Mouse (Mus musculus): Measurements from ENCODE around the gene Gm20388. TPM values are rescaled to one million over a fixed set of nuclear protein-coding genes. Genes with fewer than 3 reads are reported as not detected.

The Gm20388 gene
- polyA plus RNA-seq, 2 experiments, result 8.5 TPM; not detected in 1

GRCm38 (mm10) chr8:120907671-120908070 lies 997.0 kb downstream of the Gm20388 start:
- no peak for DNase-seq (ENCODE audit: low read depth in 3 of 3, low spot score in 3 of 3)
- TF ChIP-seq EP300 (IDR thresholded peaks at IDR 0.05; ENCODE audit: low read depth) (no peak), CTCF (IDR thresholded peaks at IDR 0.05; ENCODE audit: low read depth) (no peak)

GRCm38 (mm10) chr8:120910936-120911335 lies 1000.3 kb downstream of the Gm20388 start:
- no peak overlapping the region for H3K4me2 ChIP-seq (ENCODE audit: low read depth)
- H3K9me3 ChIP-seq (ENCODE audit: control insufficient read depth, low read length), result no peaks in the 10 kb centered on the region
- H3K4me1 ChIP-seq (replicated peaks; ENCODE audit: control insufficient read depth in 2 of 2, insufficient read depth in 2 of 2, low read length in 1 of 2), result no peaks in the 10 kb centered on the region
- H3K4me3 ChIP-seq (ENCODE audit: insufficient read depth in 1 of 2, low read depth in 2 of 2, low read length in 2 of 2), result no peak overlapping the region
- TF ChIP-seq EP300 (IDR thresholded peaks at IDR 0.05; ENCODE audit: low read depth) (no peak), CTCF (IDR thresholded peaks at IDR 0.05; ENCODE audit: low read depth) (no peak)
- H3K27me3 ChIP-seq (ENCODE audit: control insufficient read depth, insufficient read depth, low read length), result no peaks in the 10 kb centered on the region
- ATAC-seq (ENCODE audit: insufficient read depth) (no peak), DNase-seq (ENCODE audit: low read depth in 3 of 3, low spot score in 3 of 3) (no peak)
- no peak overlapping the region for H3K9ac ChIP-seq (replicated peaks)
- 45% methylated on average over 2 of the region's 2 CpGs for WGBS (ENCODE audit: insufficient replicate concordance)
- no peaks in the 10 kb centered on the region for H3K36me3 ChIP-seq (replicated peaks; ENCODE audit: control insufficient read depth, insufficient read depth, low read depth)
- no peak overlapping the region for H3K27ac ChIP-seq

More at GRCm38 (mm10) chr8:120907671-120908070, 997.0 kb downstream of the Gm20388 start:
- 36% methylated on average over 6 of the region's 6 CpGs for WGBS (ENCODE audit: insufficient replicate concordance)
- Histone ChIP-seq H3K9ac (replicated peaks) (no peak overlapping the region), H3K4me3 (ENCODE audit: insufficient read depth in 1 of 2, low read depth in 2 of 2, low read length in 2 of 2) (no peak overlapping the region), H3K4me2 (ENCODE audit: low read depth) (no peak overlapping the region), H3K36me3 (replicated peaks; ENCODE audit: control insufficient read depth, insufficient read depth, low read depth) (no peaks in the 10 kb centered on the region), H3K9me3 (ENCODE audit: control insufficient read depth, low read length) (no peaks in the 10 kb centered on the region), H3K27me3 (ENCODE audit: control insufficient read depth, insufficient read depth, low read length) (no peaks in the 10 kb centered on the region), H3K4me1 (replicated peaks; ENCODE audit: control insufficient read depth in 2 of 2, insufficient read depth in 2 of 2, low read length in 1 of 2) (no peaks in the 10 kb centered on the region), H3K27ac (no peak overlapping the region)
- ATAC-seq (ENCODE audit: insufficient read depth), result no peak

GRCm38 (mm10) chr8:120912463-120912862 lies 1001.8 kb downstream of the Gm20388 start:
- Histone ChIP-seq H3K9ac (replicated peaks) (no peak overlapping the region), H3K36me3 (replicated peaks; ENCODE audit: control insufficient read depth, insufficient read depth, low read depth) (no peaks in the 10 kb centered on the region), H3K4me1 (replicated peaks; ENCODE audit: control insufficient read depth in 2 of 2, insufficient read depth in 2 of 2, low read length in 1 of 2) (no peaks in the 10 kb centered on the region), H3K27ac (no peak overlapping the region), H3K4me2 (ENCODE audit: low read depth) (no peak overlapping the region), H3K4me3 (ENCODE audit: insufficient read depth in 1 of 2, low read depth in 2 of 2, low read length in 2 of 2) (no peak overlapping the region), H3K27me3 (ENCODE audit: control insufficient read depth, insufficient read depth, low read length) (no peaks in the 10 kb centered on the region), H3K9me3 (ENCODE audit: control insufficient read depth, low read length) (no peaks in the 10 kb centered on the region)
- DNase-seq (ENCODE audit: low read depth in 3 of 3, low spot score in 3 of 3) (no peak), ATAC-seq (ENCODE audit: insufficient read depth) (no peak)
- TF ChIP-seq EP300 (IDR thresholded peaks at IDR 0.05; ENCODE audit: low read depth), result no peak
- TF ChIP-seq CTCF (IDR thresholded peaks at IDR 0.05; ENCODE audit: low read depth), result no peak
- WGBS (ENCODE audit: insufficient replicate concordance), result 26% methylated on average over 6 of the region's 6 CpGs

- Histone ChIP-seq H3K4me2 (ENCODE audit: low read depth) (no peak overlapping the region), H3K4me1 (replicated peaks; ENCODE audit: control insufficient read depth in 2 of 2, insufficient read depth in 2 of 2, low read length in 1 of 2) (peaks cover 0 to 3% of the 10 kb centered on the region in 2 experiments; a peak in 1 of 4 replicates), H3K36me3 (replicated peaks; ENCODE audit: control insufficient read depth, insufficient read depth, low read depth) (no peaks in the 10 kb centered on the region), H3K27me3 (ENCODE audit: control insufficient read depth, insufficient read depth, low read length) (no peaks in the 10 kb centered on the region), H3K4me3 (ENCODE audit: insufficient read depth in 1 of 2, low read depth in 2 of 2, low read length in 2 of 2) (no peak overlapping the region), H3K9ac (replicated peaks) (no peak overlapping the region), H3K27ac (no peak overlapping the region), H3K9me3 (ENCODE audit: control insufficient read depth, low read length) (no peaks in the 10 kb centered on the region)
- no peak for TF ChIP-seq EP300 (IDR thresholded peaks at IDR 0.05; ENCODE audit: low read depth)
- no peak for ATAC-seq (ENCODE audit: insufficient read depth)
- no peak for DNase-seq (ENCODE audit: low read depth in 3 of 3, low spot score in 3 of 3)
- 37% methylated on average over 14 of the region's 14 CpGs for WGBS (ENCODE audit: insufficient replicate concordance)
Measured at GRCm38 (mm10) chr8:120916831-120917435, 1006.3 kb downstream of the Gm20388 start.

- DNase-seq (ENCODE audit: low read depth in 3 of 3, low spot score in 3 of 3), result no peak
- H3K27me3 ChIP-seq (ENCODE audit: control insufficient read depth, insufficient read depth, low read length), result no peaks in the 10 kb centered on the region
- H3K4me1 ChIP-seq (replicated peaks; ENCODE audit: control insufficient read depth in 2 of 2, insufficient read depth in 2 of 2, low read length in 1 of 2), result peaks cover 0 to 3% of the 10 kb centered on the region in 2 experiments; a peak in 1 of 4 replicates
- no peak for ATAC-seq (ENCODE audit: insufficient read depth)
- H3K36me3 ChIP-seq (replicated peaks; ENCODE audit: control insufficient read depth, insufficient read depth, low read depth), result no peaks in the 10 kb centered on the region
- no peaks in the 10 kb centered on the region for H3K9me3 ChIP-seq (ENCODE audit: control insufficient read depth, low read length)
- WGBS (ENCODE audit: insufficient replicate concordance), result 68% methylated on average over 4 of the region's 4 CpGs
- TF ChIP-seq EP300 (IDR thresholded peaks at IDR 0.05; ENCODE audit: low read depth) (no peak), CTCF (IDR thresholded peaks at IDR 0.05; ENCODE audit: low read depth) (no peak)
- no peak overlapping the region for H3K4me2 ChIP-seq (ENCODE audit: low read depth)
- no peak overlapping the region for H3K27ac ChIP-seq
- H3K9ac ChIP-seq (replicated peaks), result no peak overlapping the region
- H3K4me3 ChIP-seq (ENCODE audit: insufficient read depth in 1 of 2, low read depth in 2 of 2, low read length in 2 of 2), result no peak overlapping the region
Measured at GRCm38 (mm10) chr8:120920527-120920926, 1009.9 kb downstream of the Gm20388 start.

Measured in liver, embryonic 14.5 days (tissue).